Mouse (Mus musculus) testis, adult 2 months (tissue): ENCODE results near the gene Rsl24d1. TPM values are rescaled to one million over a fixed set of nuclear protein-coding genes. Genes with fewer than 3 reads are reported as not detected.
"Not testable (repeated sequence)": the region's sequence is repeated elsewhere in the genome, so short reads cannot be mapped to it uniquely, and the experiment has no call there.

ENCODE experiments used
- H3K27ac ChIP-seq: fragments of 200-500 bp; 2 replicates; pipeline ENCODE4 v1.5.1; 2012; ENCODE audit warnings: low read depth, low read length; ENCODE audit not compliant: control insufficient read depth, insufficient read depth
- H3K27me3 ChIP-seq: fragments of 200-500 bp; 2 replicates; pipeline ENCODE4 v1.6.1; 2012; ENCODE audit warnings: mild to moderate bottlenecking, low read length, moderate library complexity; ENCODE audit not compliant: control insufficient read depth, insufficient read depth
- H3K36me3 ChIP-seq: fragments of 200-500 bp; 2 replicates; pipeline ENCODE4 v1.6.1; 2012; ENCODE audit warnings: mild to moderate bottlenecking, low read length; ENCODE audit not compliant: control insufficient read depth, insufficient read depth
- H3K4me1 ChIP-seq: fragments of 200-500 bp; 2 replicates; pipeline ENCODE4 v1.6.1; 2012; ENCODE audit warnings: low read length; ENCODE audit not compliant: control insufficient read depth, insufficient read depth
- H3K4me3 ChIP-seq: fragments of 200-500 bp; 2 replicates; pipeline ENCODE4 v1.5.1; 2012; ENCODE audit warnings: low read depth, mild to moderate bottlenecking, low read length, moderate library complexity, mixed read lengths; ENCODE audit not compliant: control insufficient read depth
- CTCF ChIP-seq: fragments of 200-500 bp; IDR thresholded peaks from 2 replicates; pipeline ENCODE4 v1.5.1; 2012; ENCODE audit warnings: low read depth, mild to moderate bottlenecking, inconsistent platforms, low read length, moderate library complexity; ENCODE audit not compliant: control insufficient read depth, insufficient read depth, insufficient replicate concordance
- POLR2A ChIP-seq: fragments of 200-500 bp; IDR thresholded peaks from 2 replicates; pipeline ENCODE4 v1.6.1; 2012; ENCODE audit warnings: low read depth, mild to moderate bottlenecking, inconsistent platforms, low read length, moderate library complexity; ENCODE audit not compliant: control insufficient read depth
- polyA plus RNA-seq: library from polyadenylated mRNA; depleted of rRNA; stranded (reverse); fragments of >200 nt; gene quantifications from 2 replicates; pipeline ENCODE4 v1.2.3, GENCODE M21; 2012

The Rsl24d1 gene
- polyA plus RNA-seq, 1 experiment, result 14.9 TPM

GRCm38 (mm10) chr9:73072426-73072825, 40.8 kb upstream of the Rsl24d1 start:
- no peaks in the 10 kb centered on the region for H3K27me3 ChIP-seq
- no peaks in the 10 kb centered on the region for H3K36me3 ChIP-seq
- no peak overlapping the region for H3K4me3 ChIP-seq
- no peaks in the 10 kb centered on the region for H3K4me1 ChIP-seq
- H3K27ac ChIP-seq, result no peak overlapping the region
- no peak for TF ChIP-seq POLR2A
- no peak for TF ChIP-seq CTCF

DNA sequence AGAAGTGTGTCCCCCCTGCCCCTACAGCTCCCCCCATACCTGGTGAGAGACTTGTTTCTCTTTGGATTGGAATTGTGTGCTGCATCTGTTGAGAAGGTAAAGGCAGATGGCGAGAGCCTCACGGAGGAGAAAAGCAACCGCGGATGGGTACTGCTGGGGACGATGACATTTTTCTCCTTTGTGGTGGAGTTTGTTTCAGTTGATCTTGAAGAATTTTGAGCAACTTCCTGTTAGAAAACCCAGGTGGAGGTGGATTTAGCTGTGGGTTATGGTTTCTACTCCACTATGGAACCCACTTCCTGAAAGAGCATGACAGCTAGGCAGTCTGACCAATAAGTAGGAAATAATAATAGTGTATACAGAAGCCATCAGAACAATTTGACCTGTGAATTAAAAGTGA, 40.1 kb upstream of the Rsl24d1 start:
- H3K4me3 ChIP-seq, result no peak overlapping the region
- H3K27me3 ChIP-seq, result no peaks in the 10 kb centered on the region
- H3K27ac ChIP-seq, result no peak overlapping the region
- no peaks in the 10 kb centered on the region for H3K4me1 ChIP-seq
- no peak for TF ChIP-seq POLR2A
- TF ChIP-seq CTCF, result no peak
- H3K36me3 ChIP-seq, result no peaks in the 10 kb centered on the region

- H3K36me3 ChIP-seq, H3K4me3 ChIP-seq, H3K4me1 ChIP-seq, H3K27ac ChIP-seq, H3K27me3 ChIP-seq: not testable (repeated sequence)
Observed at GRCm38 (mm10) chr9:73079349-73079748, 33.9 kb upstream of the Rsl24d1 start.

DNA sequence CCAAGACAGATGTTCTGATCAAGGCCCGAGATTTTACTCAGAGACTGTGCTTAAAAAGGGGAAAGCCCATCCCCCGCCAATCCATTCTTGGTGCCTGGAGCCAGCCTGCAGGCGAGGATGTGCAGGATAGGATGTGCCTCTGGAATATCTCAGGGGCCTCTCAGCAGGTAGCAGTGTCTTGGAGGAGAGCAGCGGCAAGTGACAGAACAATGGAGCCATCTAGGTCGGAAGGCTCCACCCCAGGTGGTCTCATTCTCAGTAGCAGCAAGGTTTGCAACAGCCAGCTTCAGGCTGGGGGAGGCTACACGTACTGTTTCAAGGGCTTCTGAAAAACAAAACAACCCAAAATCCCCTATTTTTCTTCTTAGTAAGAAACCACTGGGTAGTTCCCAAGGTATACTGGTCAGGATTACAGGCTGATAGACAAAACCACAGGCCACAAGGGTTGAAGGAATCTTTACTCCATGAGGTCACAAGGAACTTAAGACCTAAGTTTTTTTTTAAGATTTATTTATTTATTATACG, 33.4 kb upstream of the Rsl24d1 start:
- Histone ChIP-seq H3K4me3 (no peak overlapping the region), H3K27ac (no peak overlapping the region), H3K36me3 (no peaks in the 10 kb centered on the region), H3K27me3 (no peaks in the 10 kb centered on the region), H3K4me1 (no peaks in the 10 kb centered on the region)
- TF ChIP-seq CTCF (no peak), POLR2A (no peak)

DNA sequence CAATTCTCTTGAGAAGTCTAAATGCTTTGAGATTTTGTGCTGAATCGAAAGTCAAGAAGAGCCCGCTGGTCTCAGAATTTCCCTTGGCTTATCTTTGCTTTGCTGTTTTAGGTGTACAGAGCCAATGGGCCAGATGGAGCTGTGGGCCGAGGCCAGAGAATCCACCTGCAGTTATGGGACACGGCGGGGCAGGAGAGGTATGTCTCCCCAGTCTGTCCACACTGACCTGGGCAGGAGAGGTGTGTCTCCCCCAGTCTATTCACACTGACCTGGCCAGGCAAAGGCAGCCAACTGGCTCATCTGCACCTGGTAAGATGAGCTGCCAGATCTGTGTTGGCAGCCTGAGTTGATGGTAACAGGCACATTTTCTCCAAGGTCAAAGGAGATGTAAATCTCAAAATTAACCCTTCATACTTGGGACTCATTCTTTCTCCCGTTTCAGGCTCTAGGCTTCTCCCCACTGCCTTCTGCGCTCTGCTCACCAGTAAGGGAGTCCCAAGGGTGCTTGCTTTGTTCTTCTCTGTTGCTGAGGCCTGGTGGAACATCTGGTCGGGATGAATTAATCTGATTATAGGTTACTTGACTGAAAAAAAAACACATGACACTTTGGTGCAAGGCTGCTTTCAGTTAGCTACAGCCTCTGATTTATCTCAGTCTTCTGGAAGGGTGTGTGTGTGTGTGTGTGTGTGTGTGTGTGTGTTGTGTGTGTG, 30.8 kb upstream of the Rsl24d1 start:
- no peaks in the 10 kb centered on the region for H3K36me3 ChIP-seq
- H3K4me1 ChIP-seq, result no peaks in the 10 kb centered on the region
- no peak overlapping the region for H3K27ac ChIP-seq
- TF ChIP-seq POLR2A (no peak), CTCF (no peak)
- H3K27me3 ChIP-seq, result no peaks in the 10 kb centered on the region
- H3K4me3 ChIP-seq, result no peak overlapping the region

- no peaks in the 10 kb centered on the region for H3K27me3 ChIP-seq
- H3K36me3 ChIP-seq, result no peaks in the 10 kb centered on the region
- no peaks in the 10 kb centered on the region for H3K4me1 ChIP-seq
- TF ChIP-seq CTCF, result no peak
- H3K4me3 ChIP-seq, result no peak overlapping the region
- H3K27ac ChIP-seq, result no peak overlapping the region
Observed at GRCm38 (mm10) chr9:73083956-73084355, 29.3 kb upstream of the Rsl24d1 start.

DNA sequence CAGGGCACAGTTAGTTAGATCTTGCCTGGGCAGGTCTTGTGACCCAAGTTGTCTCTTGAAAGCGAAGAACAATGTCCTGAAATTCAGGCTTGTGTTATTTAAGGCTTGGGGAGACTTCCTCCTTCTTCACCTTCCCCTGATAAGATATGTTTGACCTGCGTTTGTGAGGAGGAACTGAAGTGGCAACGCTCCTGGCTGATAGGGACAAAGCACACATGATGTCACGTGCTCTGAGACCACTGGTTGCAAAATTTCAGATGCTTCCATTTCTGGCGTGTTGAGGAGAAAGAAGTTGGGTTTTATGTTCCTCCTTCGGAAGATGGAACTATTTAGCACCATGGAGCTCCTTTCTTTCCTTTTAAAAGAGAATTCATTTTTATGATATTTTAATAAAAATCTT, 27.4 kb upstream of the Rsl24d1 start:
- Histone ChIP-seq H3K27ac (no peak overlapping the region), H3K36me3 (no peaks in the 10 kb centered on the region), H3K4me3 (no peak overlapping the region), H3K4me1 (no peaks in the 10 kb centered on the region), H3K27me3 (no peaks in the 10 kb centered on the region)
- TF ChIP-seq POLR2A (no peak), CTCF (no peak)

- H3K4me1 ChIP-seq, result no peaks in the 10 kb centered on the region
- no peak overlapping the region for H3K27ac ChIP-seq
- TF ChIP-seq POLR2A (no peak), CTCF (no peak)
- H3K4me3 ChIP-seq, result no peak overlapping the region
- no peaks in the 10 kb centered on the region for H3K27me3 ChIP-seq
- H3K36me3 ChIP-seq, result no peaks in the 10 kb centered on the region
Observed at GRCm38 (mm10) chr9:73087121-73087520, 26.1 kb upstream of the Rsl24d1 start.
